Mouse (Mus musculus) stomach, postnatal 0 days (tissue): ENCODE data around the gene Rsph9. TPM values are rescaled to one million over a fixed set of nuclear protein-coding genes. Genes with fewer than 3 reads are reported as not detected.
A peak's percentile ranks its signal among the peaks of the same experiment; 100 is the strongest.

Experiments
- ATAC-seq: fragments of 200-750 bp; cut with Nextera tagmentation; 2 replicates; pipeline ENCODE4 v1.8.0; 2017; ENCODE audit not compliant: low FRiP score, low TSS enrichment
- DNase-seq: peaks from one replicate; pipeline ENCODE4 v3.0.0-alpha.2; 2016; ENCODE audit warnings: low spot score
- H3K27ac ChIP-seq: fragments of 300-500 bp; sonication (generic); replicated peaks from 2 replicates; pipeline ENCODE4 v1.5.1; 2014; ENCODE audit warnings: mild to moderate bottlenecking, control low read depth
- H3K27me3 ChIP-seq: fragments of 300-500 bp; sonication (generic); 2 replicates; pipeline ENCODE4 v1.6.1; 2014; ENCODE audit warnings: low read length; ENCODE audit not compliant: control insufficient read depth, insufficient read depth
- H3K36me3 ChIP-seq: fragments of 300-500 bp; sonication (generic); 2 replicates; pipeline ENCODE4 v1.6.1; 2014; ENCODE audit warnings: low read length, mixed read lengths; ENCODE audit not compliant: control insufficient read depth, insufficient read depth
- H3K4me1 ChIP-seq: fragments of 300-500 bp; sonication (generic); replicated peaks from 2 replicates; pipeline ENCODE4 v1.6.1; 2014; ENCODE audit warnings: antibody characterized with exemption; ENCODE audit not compliant: control insufficient read depth, insufficient read depth
- H3K4me2 ChIP-seq: fragments of 300-500 bp; sonication (generic); replicated peaks from 2 replicates; pipeline ENCODE4 v1.6.1; 2014; ENCODE audit warnings: low read depth, mild to moderate bottlenecking, control low read depth, moderate library complexity
- H3K4me3 ChIP-seq: fragments of 300-500 bp; sonication (generic); 2 replicates; pipeline ENCODE4 v1.5.1; 2014; ENCODE audit warnings: low read depth, low read length, control low read depth
- H3K9ac ChIP-seq: fragments of 300-500 bp; sonication (generic); 2 replicates; pipeline ENCODE4 v1.6.1; 2014; ENCODE audit warnings: mild to moderate bottlenecking, low read length, control low read depth, mixed read lengths
- H3K9me3 ChIP-seq: fragments of 300-500 bp; sonication (generic); 2 replicates; pipeline ENCODE4 v1.6.1; 2016; ENCODE audit warnings: low read length; ENCODE audit not compliant: control insufficient read depth
- CTCF ChIP-seq: IDR thresholded peaks from 2 replicates; pipeline ENCODE4 v1.5.1; 2016; ENCODE audit warnings: antibody characterized with exemption, low read depth, mild to moderate bottlenecking, moderate library complexity
- EP300 ChIP-seq: optimal IDR thresholded peaks from 2 replicates; pipeline ENCODE3; 2016; ENCODE audit warnings: antibody characterized with exemption
- WGBS: fragments of 180-500 bp; shearing (Covaris S2); extraction: QIAGEN DNeasy Blood & Tissue Kit; methylation state at CpG from one replicate; pipeline ENCODE4 v1.1.7; 2014; 5-methylcytosine and 5-hydroxymethylcytosine counted together
- polyA plus RNA-seq: library from polyadenylated mRNA; unstranded; fragments of >200 nt; fragmentation: Nextera tagmentation; extraction: Ambion mirVana; gene quantifications from 2 replicates; pipeline ENCODE4 v1.2.1, GENCODE M21; 2015

Gene Rsph9
- polyA plus RNA-seq, 1 experiment from 2014 or later, result 13.1 TPM

DNA sequence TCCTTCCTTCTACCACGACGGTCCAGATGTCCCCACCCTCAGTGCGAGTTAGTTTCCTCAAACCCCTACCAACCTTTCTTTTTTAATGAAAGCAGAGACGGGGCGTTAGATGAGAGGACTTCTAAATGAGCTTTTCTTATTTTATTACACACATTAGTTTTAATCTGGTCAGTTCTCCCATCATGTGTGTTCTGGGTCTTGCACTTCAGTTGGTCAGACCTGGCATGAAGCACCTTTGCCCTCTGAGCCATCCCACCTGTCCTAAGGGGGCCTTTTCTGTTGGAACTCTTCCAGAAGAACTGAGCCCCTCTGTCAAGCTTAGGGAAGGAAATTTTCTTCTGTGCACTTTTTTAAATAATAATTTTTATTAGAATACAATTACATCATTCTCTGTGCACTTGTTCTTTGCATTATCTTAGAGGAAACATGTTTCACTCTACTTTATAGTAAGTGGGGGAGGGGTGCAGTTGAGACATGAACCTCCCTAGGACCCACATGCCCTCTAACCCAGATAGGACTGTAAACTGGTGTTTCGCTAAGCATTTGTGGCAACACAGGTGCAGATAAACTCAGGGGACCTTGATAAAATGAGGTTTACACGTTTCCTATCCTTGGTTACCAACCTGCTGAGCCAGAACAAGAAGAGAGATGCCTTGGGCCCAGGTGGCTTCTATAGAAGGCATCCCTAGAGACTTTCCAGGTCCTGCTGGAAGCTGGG lies 69.5 kb downstream of the Rsph9 start:
- peak overlapping the region; percentile 45; the same call in 1 of the 2 replicates for H3K27ac ChIP-seq
- 0 out of 2 replicates have a peak, but pooled peaks cover 2% of the 10 kb centered on the region for H3K4me1 ChIP-seq
- no peak for ATAC-seq
- TF ChIP-seq EP300 (no peak), CTCF (no peak)
- 29% methylated on average over 7 of the region's 7 CpGs for WGBS
- no peak overlapping the region for H3K9ac ChIP-seq
- peak overlapping the region; percentile 19 for H3K4me3 ChIP-seq
- peak overlapping the region; percentile 47 for H3K4me2 ChIP-seq
- no peaks in the 10 kb centered on the region for H3K36me3 ChIP-seq
- peak; percentile 23 for DNase-seq
- H3K27me3 ChIP-seq, result no peaks in the 10 kb centered on the region
- H3K9me3 ChIP-seq, result no peaks in the 10 kb centered on the region

GRCm38 (mm10) chr17:46073730-46074301 lies 70.2 kb downstream of the Rsph9 start:
- TF ChIP-seq EP300 (no peak), CTCF (no peak)
- H3K4me3 ChIP-seq, result peak overlapping the region; percentile 19
- 13% methylated on average over 23 of the region's 23 CpGs for WGBS
- H3K36me3 ChIP-seq, result no peaks in the 10 kb centered on the region
- no peak overlapping the region for H3K9ac ChIP-seq
- H3K27ac ChIP-seq, result peak overlapping the region; percentile 76
- no peaks in the 10 kb centered on the region for H3K27me3 ChIP-seq
- no peaks in the 10 kb centered on the region for H3K9me3 ChIP-seq
- ATAC-seq, result peak; percentile 89
- H3K4me1 ChIP-seq, result 0 out of 2 replicates have a peak, but pooled peaks cover 2% of the 10 kb centered on the region
- H3K4me2 ChIP-seq, result peak overlapping the region; percentile 47
- DNase-seq, result peak; percentile 96

Other genes with a start within 250 kb of the Rsph9 start
- 2.4 and 3.1 TPM in 2 replicates for gene Vegfa, start 111.8 kb downstream of the Rsph9 start, polyA plus RNA-seq
- gene Mrps18a, start 33.2 kb downstream of the Rsph9 start, polyA plus RNA-seq, result 94.9 and 99.0 TPM in 2 replicates
- gene Mad2l1bp, start 9.3 kb upstream of the Rsph9 start, polyA plus RNA-seq, result 35.5 and 35.8 TPM in 2 replicates
- 21.2 and 21.6 TPM in 2 replicates for gene Gtpbp2, start 16.8 kb upstream of the Rsph9 start, polyA plus RNA-seq
- gene Polh, start 58.4 kb upstream of the Rsph9 start, polyA plus RNA-seq, result 7.5 and 8.0 TPM in 2 replicates
- gene Xpo5, start 58.6 kb upstream of the Rsph9 start, polyA plus RNA-seq, result 11.5 and 12.2 TPM in 2 replicates
- gene Polr1c, start 103.8 kb upstream of the Rsph9 start, polyA plus RNA-seq, result 47.7 and 48.0 TPM in 2 replicates
- 119 and 125 TPM in 2 replicates for gene Yipf3, start 103.9 kb upstream of the Rsph9 start, polyA plus RNA-seq
- 0.73 and 0.79 TPM in 2 replicates for gene Lrrc73, start 109.3 kb upstream of the Rsph9 start, polyA plus RNA-seq
- 13.5 and 17.7 TPM in 2 replicates for gene Tjap1, start 138.8 kb upstream of the Rsph9 start, polyA plus RNA-seq
- gene Dlk2, start 153.2 kb upstream of the Rsph9 start, polyA plus RNA-seq, result 8.9 and 10.8 TPM in 2 replicates
- 3.5 and 4.3 TPM in 2 replicates for gene Abcc10, start 184.1 kb upstream of the Rsph9 start, polyA plus RNA-seq
- 2.9 and 3.5 TPM in 2 replicates for gene Zfp318, start 239.5 kb upstream of the Rsph9 start, polyA plus RNA-seq